Mouse (Mus musculus) brain, embryonic 14.5 days (tissue): ENCODE data around the gene Naaladl2.

Experiments used
- CTCF ChIP-seq: fragments of 200-500 bp; IDR thresholded peaks from 2 replicates; pipeline ENCODE4 v1.5.1; 2012; ENCODE audit warnings: inconsistent platforms, mild to moderate bottlenecking, moderate library complexity, borderline replicate concordance; ENCODE audit not compliant: insufficient read depth, insufficient read length; ENCODE audit errors: extremely low read depth
- POLR2A ChIP-seq: fragments of 200-500 bp; IDR thresholded peaks from 2 replicates; pipeline ENCODE4 v1.6.1; 2012; ENCODE audit warnings: mild to moderate bottlenecking, inconsistent platforms, borderline replicate concordance; ENCODE audit not compliant: poor library complexity, insufficient read depth, insufficient read length, severe bottlenecking; ENCODE audit errors: extremely low read depth

DNA sequence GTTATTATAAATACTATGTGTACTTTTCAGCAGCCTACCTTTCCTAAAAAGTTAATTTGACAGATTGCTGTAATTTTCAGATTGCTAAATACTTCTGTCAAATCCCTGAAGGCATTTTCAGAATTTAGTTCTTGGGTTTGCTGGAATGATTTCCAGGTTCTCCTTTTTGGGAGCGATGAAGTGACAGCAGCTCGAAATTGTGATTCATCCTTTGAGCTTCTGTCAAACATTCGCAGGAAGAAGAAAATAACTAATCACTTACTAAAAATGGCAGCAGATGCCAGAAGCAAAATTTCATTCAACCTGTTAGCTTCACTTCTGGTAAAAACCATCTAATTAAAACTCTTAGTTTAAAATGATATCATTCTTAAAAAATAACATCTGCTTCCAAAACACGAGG lies 680.1 kb downstream of the Naaladl2 start:
- no peak for TF ChIP-seq POLR2A
- TF ChIP-seq CTCF: no peak
